Mouse (Mus musculus) MEL (cell line): Measurements from ENCODE around the gene Abl1. TPM values are rescaled to one million over a fixed set of nuclear protein-coding genes. Genes with fewer than 3 reads are reported as not detected.

Experiments
- DNase-seq: peaks from one replicate; pipeline ENCODE4 v3.0.0; 2011; ENCODE audit warnings: low read depth, low spot score
- H3K27ac ChIP-seq: 2 replicates; pipeline ENCODE4 v1.5.1; 2012; ENCODE audit warnings: low read depth, mild to moderate bottlenecking, control low read depth, low read length, moderate library complexity; ENCODE audit not compliant: control insufficient read depth
- H3K27me3 ChIP-seq, 2 experiments: fragments of 150-350 bp in 1 of 2; sonication (generic) in 1 of 2; 2 replicates each; pipeline ENCODE4 v1.6.1; 2012; ENCODE audit warnings: low read length in 2 of 2, mild to moderate bottlenecking in 2 of 2, improper control_type of control experiment in 1 of 2, moderate library complexity in 1 of 2; ENCODE audit not compliant: insufficient read depth in 2 of 2, control insufficient read depth in 1 of 2
- H3K36me3 ChIP-seq, 2 experiments: 2 replicates each; pipeline ENCODE4 v1.6.1; 2012 to 2014; ENCODE audit warnings: low read length in 2 of 2, improper control_type of control experiment in 1 of 2, inconsistent platforms in 1 of 2, mild to moderate bottlenecking in 1 of 2; ENCODE audit not compliant: insufficient read depth in 2 of 2, control insufficient read depth in 1 of 2
- H3K4me1 ChIP-seq, 2 experiments: fragments of 150-350 bp in 1 of 2; sonication (generic) in 1 of 2; 2 replicates each; pipeline ENCODE4 v1.6.1; 2012; ENCODE audit warnings: low read length in 2 of 2, improper control_type of control experiment in 1 of 2, mild to moderate bottlenecking in 1 of 2; ENCODE audit not compliant: insufficient read depth in 2 of 2, control insufficient read depth in 1 of 2
- H3K4me3 ChIP-seq, 2 experiments: fragments of 150-350 bp in 1 of 2; sonication (generic) in 1 of 2; 2 replicates each; pipeline ENCODE4 v1.5.1; 2012; ENCODE audit warnings: low read depth in 2 of 2, low read length in 2 of 2, mild to moderate bottlenecking in 2 of 2, moderate library complexity in 2 of 2, control low read depth in 1 of 2, improper control_type of control experiment in 1 of 2; ENCODE audit not compliant: control insufficient read depth in 1 of 2, insufficient read depth in 1 of 2
- H3K79me2 ChIP-seq: 2 replicates; pipeline ENCODE4 v1.6.1; 2012; ENCODE audit warnings: mild to moderate bottlenecking, low read length, moderate library complexity; ENCODE audit not compliant: control insufficient read depth, poor library complexity, insufficient read depth
- H3K9ac ChIP-seq: 2 replicates; pipeline ENCODE4 v1.6.1; 2012; ENCODE audit warnings: low read depth, mild to moderate bottlenecking, control low read depth, low read length, moderate library complexity; ENCODE audit not compliant: control insufficient read depth, poor library complexity, severe bottlenecking
- H3K9me3 ChIP-seq: fragments of 150-350 bp; sonication (generic); replicated peaks from 2 replicates; pipeline ENCODE4 v1.6.1; 2012; ENCODE audit warnings: mild to moderate bottlenecking, low read length, improper control_type of control experiment, moderate library complexity; ENCODE audit not compliant: insufficient read depth
- BHLHE40 ChIP-seq: IDR thresholded peaks from 2 replicates; pipeline ENCODE4 v1.6.1; 2012; ENCODE audit warnings: low read depth, mild to moderate bottlenecking, inconsistent platforms, low read length, improper control_type of control experiment, borderline replicate concordance
- CHD1 ChIP-seq: IDR thresholded peaks from 2 replicates; pipeline ENCODE4 v1.6.1; 2012; ENCODE audit warnings: low read depth, mild to moderate bottlenecking, inconsistent platforms, low read length, improper control_type of control experiment
- CHD2 ChIP-seq: IDR thresholded peaks from 2 replicates; pipeline ENCODE4 v1.6.1; 2011; ENCODE audit warnings: low read length, improper control_type of control experiment
- CTCF ChIP-seq, 3 experiments: IDR thresholded peaks in 2 of 3; conservative IDR thresholded peaks in 1 of 3; 2 replicates each; pipeline ENCODE4 v1.5.1; 2011 to 2012; ENCODE audit warnings: low read length in 3 of 3, low read depth in 2 of 3, mild to moderate bottlenecking in 2 of 3, improper control_type of control experiment in 1 of 3, inconsistent platforms in 1 of 3, mixed read lengths in 1 of 3, moderate library complexity in 1 of 3; ENCODE audit not compliant: control insufficient read depth in 1 of 3, insufficient read depth in 1 of 3, poor library complexity in 1 of 3, severe bottlenecking in 1 of 3
- E2F4 ChIP-seq: IDR thresholded peaks from 2 replicates; pipeline ENCODE4 v1.6.1; 2011; ENCODE audit warnings: low read depth, low read length, improper control_type of control experiment, borderline replicate concordance
- JUND ChIP-seq: IDR thresholded peaks from 2 replicates; pipeline ENCODE4 v1.6.1; 2011; ENCODE audit warnings: low read depth, mild to moderate bottlenecking, improper control_type of control experiment, low read length
- KAT2A ChIP-seq: conservative IDR thresholded peaks from 2 replicates; pipeline ENCODE4 v1.6.1; 2012; ENCODE audit warnings: low read depth, low read length, improper control_type of control experiment, inconsistent platforms
- MAFK ChIP-seq: IDR thresholded peaks from 2 replicates; pipeline ENCODE4 v1.6.1; 2011; ENCODE audit warnings: low read depth, mild to moderate bottlenecking, low read length, improper control_type of control experiment, borderline replicate concordance
- MAX ChIP-seq: IDR thresholded peaks from 2 replicates; pipeline ENCODE4 v1.6.1; 2011; ENCODE audit warnings: low read length, improper control_type of control experiment
- MAZ ChIP-seq: IDR thresholded peaks from 2 replicates; pipeline ENCODE4 v1.6.1; 2012; ENCODE audit warnings: low read depth, mild to moderate bottlenecking, inconsistent platforms, low read length, improper control_type of control experiment
- MXI1 ChIP-seq: IDR thresholded peaks from 2 replicates; pipeline ENCODE4 v1.6.1; 2011; ENCODE audit warnings: mild to moderate bottlenecking, low read depth, low read length, improper control_type of control experiment
- MYB ChIP-seq: IDR thresholded peaks from 2 replicates; pipeline ENCODE4 v1.6.1; 2011; ENCODE audit warnings: mild to moderate bottlenecking, low read depth, low read length, improper control_type of control experiment
- MYC ChIP-seq: IDR thresholded peaks from 2 replicates; pipeline ENCODE4 v1.6.1; 2011; ENCODE audit warnings: low read depth, mild to moderate bottlenecking, low read length, improper control_type of control experiment, moderate library complexity
- NRF1 ChIP-seq: IDR thresholded peaks from 2 replicates; pipeline ENCODE4 v1.6.1; 2014; ENCODE audit warnings: low read depth, mild to moderate bottlenecking, inconsistent platforms, low read length, improper control_type of control experiment, moderate library complexity; ENCODE audit not compliant: poor library complexity, insufficient read depth, severe bottlenecking
- POLR2A ChIP-seq, 2 experiments: IDR thresholded peaks; 2 replicates each; pipeline ENCODE4 v1.6.1; 2011 to 2012; ENCODE audit warnings: low read length in 2 of 2, mild to moderate bottlenecking in 2 of 2, control low read depth in 1 of 2, improper control_type of control experiment in 1 of 2, low read depth in 1 of 2, moderate library complexity in 1 of 2; ENCODE audit not compliant: control insufficient read depth in 1 of 2, insufficient read depth in 1 of 2, poor library complexity in 1 of 2
- POLR2AphosphoS2 ChIP-seq: IDR thresholded peaks from 2 replicates; pipeline ENCODE4 v1.6.1; 2011; ENCODE audit warnings: low read length, improper control_type of control experiment
- RAD21 ChIP-seq: IDR thresholded peaks from 2 replicates; pipeline ENCODE4 v1.6.1; 2011; ENCODE audit warnings: mild to moderate bottlenecking, low read depth, low read length, improper control_type of control experiment
- SIN3A ChIP-seq: IDR thresholded peaks from 2 replicates; pipeline ENCODE4 v1.6.1; 2012; ENCODE audit warnings: low read length, improper control_type of control experiment, inconsistent platforms
- SMC3 ChIP-seq: IDR thresholded peaks from 2 replicates; pipeline ENCODE4 v1.6.1; 2011; ENCODE audit warnings: low read depth, low read length, improper control_type of control experiment
- TAL1 ChIP-seq: IDR thresholded peaks from 2 replicates; pipeline ENCODE4 v1.6.1; 2012; ENCODE audit warnings: mild to moderate bottlenecking, inconsistent platforms, low read length, moderate library complexity, mixed read lengths
- TCF12 ChIP-seq: IDR thresholded peaks from 2 replicates; pipeline ENCODE4 v1.6.1; 2014; ENCODE audit warnings: low read depth, mild to moderate bottlenecking, inconsistent platforms, low read length, improper control_type of control experiment, moderate library complexity
- UBTF ChIP-seq: IDR thresholded peaks from 2 replicates; pipeline ENCODE4 v1.6.1; 2012; ENCODE audit warnings: low read depth, mild to moderate bottlenecking, inconsistent platforms, low read length, improper control_type of control experiment, moderate library complexity, borderline replicate concordance; ENCODE audit not compliant: insufficient read depth
- USF1 ChIP-seq: IDR thresholded peaks from 2 replicates; pipeline ENCODE4 v1.6.1; 2014; ENCODE audit warnings: low read depth, mild to moderate bottlenecking, inconsistent platforms, low read length, improper control_type of control experiment, moderate library complexity
- ZC3H11A ChIP-seq: IDR thresholded peaks from 2 replicates; pipeline ENCODE4 v1.6.1; 2012; ENCODE audit warnings: low read depth, mild to moderate bottlenecking, inconsistent platforms, low read length, improper control_type of control experiment
- ZKSCAN1 ChIP-seq: IDR thresholded peaks from 2 replicates; pipeline ENCODE4 v1.6.1; 2012; ENCODE audit warnings: low read depth, mild to moderate bottlenecking, inconsistent platforms, low read length, improper control_type of control experiment, moderate library complexity
- ZMIZ1 ChIP-seq: IDR thresholded peaks from 2 replicates; pipeline ENCODE4 v1.6.1; 2012; ENCODE audit warnings: low read depth, mild to moderate bottlenecking, inconsistent platforms, low read length, improper control_type of control experiment, moderate library complexity
- ZNF384 ChIP-seq: IDR thresholded peaks from 2 replicates; pipeline ENCODE4 v1.6.1; 2012; ENCODE audit warnings: low read depth, mild to moderate bottlenecking, inconsistent platforms, low read length, improper control_type of control experiment
- polyA plus RNA-seq, 2 experiments: library from polyadenylated mRNA; stranded (reverse) in 1 of 2; unstranded in 1 of 2; fragments of >175 nt in 1 of 2; fragments of >200 nt in 1 of 2; gene quantifications; 2 replicates each; pipeline versions ENCODE4 v1.2.1 to v1.2.4; 2012; ENCODE audit warnings: low replicate concordance in 2 of 2, low read depth in 1 of 2; ENCODE audit not compliant: insufficient read length in 2 of 2, insufficient read depth in 1 of 2, missing spikeins in 1 of 2
- total RNA-seq: library from RNA; depleted of rRNA; stranded (reverse); fragments of 300-350 nt; gene quantifications from 2 replicates; pipeline ENCODE4 v1.2.3, GENCODE M21; 2012

The Abl1 gene
- total and polyA plus RNA-seq, 3 experiments = 21.3 to 47.1 TPM; not detected in 1

DNA sequence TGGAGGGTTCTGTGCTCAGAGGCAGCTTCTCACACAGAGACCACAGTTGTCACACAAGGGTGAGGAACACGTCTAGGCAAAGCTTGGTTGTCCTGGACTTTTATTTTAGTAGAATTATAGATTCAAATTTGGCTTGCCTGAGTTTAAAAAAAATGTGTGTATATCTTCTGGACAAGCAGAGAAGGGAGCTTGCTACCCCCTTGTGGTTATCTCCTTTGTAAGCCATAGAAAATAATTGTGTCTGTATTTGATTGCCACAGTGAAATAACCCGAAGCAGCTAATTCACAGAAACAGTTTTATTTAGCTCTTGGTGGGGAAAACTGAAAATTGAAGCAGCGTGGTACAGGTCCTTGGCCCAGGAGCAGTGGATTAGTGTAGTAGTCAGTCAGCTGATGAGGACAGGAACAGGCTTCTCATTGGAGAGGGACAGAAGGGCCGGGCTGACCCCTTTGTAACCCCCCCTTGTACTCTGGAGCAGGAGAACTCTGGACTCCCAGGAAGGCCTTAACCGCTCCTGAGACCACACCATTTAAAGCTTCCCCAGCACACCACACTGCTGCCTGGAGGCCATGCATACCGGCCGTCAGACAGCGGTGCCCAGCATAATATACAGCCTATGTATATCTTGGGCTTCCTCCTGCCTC, 94.9 kb downstream of the Abl1 start:
- Histone ChIP-seq H3K27me3 (no peaks in the 10 kb centered on the region), H3K36me3 (no peaks in the 10 kb centered on the region; a peak in 2 of 4 replicates), H3K79me2 (no peaks in the 10 kb centered on the region), H3K9ac (no peak overlapping the region), H3K4me3 (no peak overlapping the region), H3K9me3 (no peaks in the 10 kb centered on the region), H3K4me1 (no peaks in the 10 kb centered on the region), H3K27ac (no peak overlapping the region)
- TF ChIP-seq CTCF (IDR thresholded peaks at IDR 0.05 in 2 of 3, conservative IDR thresholded peaks at IDR 0.05 in 1 of 3; ENCODE audit: control insufficient read depth in 1 of 3, insufficient read depth in 1 of 3, low read depth in 2 of 3, low read length in 3 of 3, poor library complexity in 1 of 3, severe bottlenecking in 1 of 3) (peak in 1 of 3 experiments; percentile 9; a peak in 1 of 6 replicates), ZMIZ1 (no peak), BHLHE40 (no peak), RAD21 (0 out of 2 replicates have a peak, but pooled peaks have one; percentile 1), E2F4 (no peak), CHD1 (no peak), KAT2A (no peak), ZNF384 (no peak), SMC3 (peak; percentile 24; the same call in 1 of the 2 replicates)
- no peak for DNase-seq

DNA sequence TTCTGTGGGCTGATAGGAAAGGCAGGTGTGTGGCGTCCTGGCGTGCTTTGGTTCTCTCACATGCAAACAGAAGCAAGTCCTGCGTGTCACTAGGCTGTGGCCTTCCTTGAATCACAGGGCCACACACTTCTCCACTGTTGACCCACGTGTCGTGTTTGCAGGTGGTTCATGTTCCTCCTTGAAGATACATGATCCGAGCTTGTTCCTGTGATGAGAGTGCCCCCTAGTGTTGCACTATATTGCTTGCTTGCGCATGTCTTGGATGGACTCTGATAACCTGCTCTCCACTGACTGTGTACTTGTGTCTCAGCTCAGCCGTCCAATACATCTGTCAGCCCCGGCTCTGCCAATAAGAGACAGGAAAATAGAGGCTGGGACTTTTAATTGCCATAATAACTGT, 96.9 kb downstream of the Abl1 start:
- no peak overlapping the region for H3K4me3 ChIP-seq
- H3K4me1 ChIP-seq = no peaks in the 10 kb centered on the region
- no peaks in the 10 kb centered on the region; a peak in 2 of 4 replicates for H3K36me3 ChIP-seq
- H3K79me2 ChIP-seq = no peaks in the 10 kb centered on the region
- TF ChIP-seq SMC3 (peak; percentile 90), MAFK (no peak), TAL1 (no peak), CHD1 (no peak), ZNF384 (peak; percentile 46; the same call in 1 of the 2 replicates), JUND (no peak), POLR2AphosphoS2 (no peak), BHLHE40 (no peak), MYC (peak; percentile 93), MAZ (no peak), POLR2A (IDR thresholded peaks at IDR 0.05; ENCODE audit: control insufficient read depth in 1 of 2, insufficient read depth in 1 of 2, low read depth in 1 of 2, low read length in 2 of 2, poor library complexity in 1 of 2) (no peak), RAD21 (peak; percentile 91), NRF1 (peak; percentile 49; the same call in 1 of the 2 replicates), SIN3A (peak; percentile 59; the same call in 1 of the 2 replicates), TCF12 (no peak), UBTF (no peak), CHD2 (no peak), USF1 (peak; percentile 57), ZKSCAN1 (no peak), CTCF (IDR thresholded peaks at IDR 0.05 in 2 of 3, conservative IDR thresholded peaks at IDR 0.05 in 1 of 3; ENCODE audit: control insufficient read depth in 1 of 3, insufficient read depth in 1 of 3, low read depth in 2 of 3, low read length in 3 of 3, poor library complexity in 1 of 3, severe bottlenecking in 1 of 3) (peak; percentile 70 to 95 (median 87)), MYB (no peak), MAX (peak; percentile 78), MXI1 (peak; percentile 73; the same call in 1 of the 2 replicates), ZC3H11A (peak; percentile 87), KAT2A (no peak), ZMIZ1 (no peak)
- no peaks in the 10 kb centered on the region for H3K27me3 ChIP-seq
- H3K9ac ChIP-seq = no peak overlapping the region
- no peaks in the 10 kb centered on the region for H3K9me3 ChIP-seq
- peak; percentile 87 for DNase-seq
- no peak overlapping the region for H3K27ac ChIP-seq
